Mouse (Mus musculus) erythroblast, adult 5-6 weeks (primary cell): ENCODE data around the gene Zfp277. TPM values are rescaled to one million over a fixed set of nuclear protein-coding genes. Genes with fewer than 3 reads are reported as not detected.

Experiments used
- ATAC-seq: replicated peaks from 2 replicates; pipeline ENCODE4 v1.8.0; 2016; ENCODE audit warnings: moderate number of reproducible peaks, mild to moderate bottlenecking, moderate TSS enrichment, inconsistent platforms; ENCODE audit not compliant: poor library complexity, low FRiP score, severe bottlenecking
- total RNA-seq, 2 experiments: library from RNA; stranded (forward) in 1 of 2; stranded (reverse) in 1 of 2; fragments of 150-400 nt in 1 of 2; fragments of 200-764, 138-1000 nt in 1 of 2; gene quantifications; 2 replicates each; pipeline versions ENCODE4 v1.2.3 to v1.2.4; 2015 to 2017; ENCODE audit warnings: low replicate concordance in 2 of 2

The Zfp277 gene
- total RNA-seq, 2 experiments from 2014 or later = 2.3 to 7.0 TPM

- ATAC-seq = no peak
Measured at GRCm38 (mm10) chr12:40381173-40381801, 64.4 kb downstream of the Zfp277 start.

DNA sequence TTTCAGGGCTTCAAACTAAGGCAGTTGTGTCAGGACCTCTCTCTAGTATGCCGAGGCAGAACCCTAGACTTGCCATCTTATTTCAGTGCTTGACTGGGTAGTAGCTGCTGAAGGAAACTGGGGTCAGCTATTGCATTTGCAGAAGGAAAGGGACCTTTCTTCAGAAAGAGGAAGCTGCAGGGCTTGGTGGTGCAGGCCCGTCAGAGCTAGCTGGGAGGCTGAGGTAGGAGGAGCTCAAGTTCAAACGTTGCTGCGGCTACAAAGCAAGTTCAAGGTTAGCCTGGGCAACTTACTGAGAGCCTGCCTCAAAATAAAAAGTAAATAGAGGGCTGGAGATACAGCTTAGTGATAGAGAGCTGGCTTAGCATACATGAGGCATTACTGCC lies 66.2 kb downstream of the Zfp277 start:
- no peak for ATAC-seq

- no peak for ATAC-seq
Measured at GRCm38 (mm10) chr12:40378621-40379537, 66.8 kb downstream of the Zfp277 start.

DNA sequence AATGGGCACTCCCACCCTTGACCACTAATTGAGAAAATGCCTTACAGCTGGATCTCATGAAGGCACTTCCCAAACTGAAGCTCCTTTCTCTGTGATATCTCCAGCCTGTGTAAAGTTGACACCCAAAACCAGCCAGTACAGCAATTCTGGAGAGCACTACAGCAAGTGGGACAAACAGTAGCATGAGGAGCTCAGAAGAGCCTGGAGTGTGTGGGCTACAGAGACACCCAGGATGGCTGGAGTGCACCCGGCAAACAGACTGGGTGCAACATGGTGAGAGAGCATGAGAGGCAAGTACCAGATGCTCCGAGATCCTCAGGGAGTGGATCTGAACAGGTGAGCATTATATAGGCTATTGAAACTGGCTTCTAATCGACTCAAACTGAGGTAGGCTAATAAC lies 93.8 kb downstream of the Zfp277 start:
- ATAC-seq = no peak

- no peak for ATAC-seq
Measured at GRCm38 (mm10) chr12:40348251-40348650, 97.5 kb downstream of the Zfp277 start.

- no peak for ATAC-seq
Measured at GRCm38 (mm10) chr12:40347060-40347698, 98.5 kb downstream of the Zfp277 start.

GRCm38 (mm10) chr12:40341443-40341842 lies 104.3 kb downstream of the Zfp277 start:
- ATAC-seq = no peak

- ATAC-seq = no peak
Measured at GRCm38 (mm10) chr12:40335303-40335702, 110.4 kb downstream of the Zfp277 start.

DNA sequence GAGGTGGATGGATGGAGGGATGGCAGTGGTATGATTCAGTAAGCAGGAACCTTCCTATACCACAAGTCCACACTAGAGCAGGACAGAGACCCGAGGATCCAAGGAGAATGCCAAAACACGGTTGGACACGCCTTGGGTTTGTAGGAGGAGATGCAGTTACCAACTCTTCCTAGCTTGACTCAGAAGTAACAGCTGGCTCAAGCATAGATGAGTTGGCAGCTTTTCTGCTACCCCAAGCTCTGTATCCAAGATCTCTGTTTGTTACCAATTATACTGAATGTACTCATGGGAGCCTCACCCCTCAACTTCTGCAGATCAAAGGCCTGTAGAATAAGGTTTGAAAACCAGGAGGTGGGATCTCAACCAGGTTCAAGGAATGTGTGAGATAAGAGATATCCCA lies 114.2 kb downstream of the Zfp277 start:
- ATAC-seq = no peak

DNA sequence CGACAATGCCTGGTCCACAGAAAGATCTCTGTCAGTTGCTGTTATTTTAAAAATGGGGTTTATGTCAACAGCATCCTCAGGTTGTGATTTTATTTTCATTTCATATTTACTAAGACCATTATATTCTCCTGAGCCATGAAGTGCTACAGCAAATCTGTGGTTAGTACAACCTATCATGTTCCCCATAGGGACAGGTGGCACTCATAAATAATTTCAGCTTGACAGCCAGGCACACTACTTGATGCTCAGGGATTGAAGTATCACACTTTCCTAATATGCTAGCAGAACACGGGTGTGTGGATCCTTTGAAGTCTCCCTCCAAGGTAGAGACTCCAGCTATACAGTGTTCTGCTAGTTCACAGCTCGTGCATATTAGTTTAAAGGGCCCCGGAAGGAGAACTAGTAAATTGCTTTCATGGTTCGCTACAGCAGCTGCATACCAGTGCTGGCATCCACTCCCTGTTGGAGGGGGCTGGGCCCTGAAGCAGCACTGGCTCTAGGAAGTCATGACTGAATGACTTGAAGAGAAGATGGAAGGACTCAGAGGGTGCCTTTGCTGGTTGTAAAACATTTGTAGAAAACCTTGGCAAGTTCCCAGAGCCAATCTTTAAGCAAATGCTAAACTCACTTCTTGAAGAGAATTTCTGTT lies 118.6 kb downstream of the Zfp277 start:
- no peak for ATAC-seq

DNA sequence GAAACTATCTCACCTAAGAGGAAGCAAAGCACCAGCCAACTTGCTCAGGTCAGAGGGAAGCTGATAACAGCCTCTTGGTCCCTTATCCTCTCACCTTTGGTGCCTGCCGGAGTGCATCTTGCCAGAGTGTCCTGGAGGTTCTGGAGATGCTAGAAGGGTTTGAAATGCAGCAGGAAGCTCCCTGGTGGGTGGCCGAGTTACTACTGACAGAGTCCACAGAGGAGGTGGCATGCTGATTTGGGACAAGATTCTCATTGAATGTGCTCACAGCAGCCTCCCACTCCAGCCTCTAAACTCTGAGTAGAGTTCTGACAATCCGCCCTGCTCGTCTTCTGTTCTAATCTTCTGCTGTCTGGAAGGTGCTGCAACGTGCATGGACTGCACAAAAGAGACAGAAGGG lies 120.1 kb downstream of the Zfp277 start:
- ATAC-seq = no peak

DNA sequence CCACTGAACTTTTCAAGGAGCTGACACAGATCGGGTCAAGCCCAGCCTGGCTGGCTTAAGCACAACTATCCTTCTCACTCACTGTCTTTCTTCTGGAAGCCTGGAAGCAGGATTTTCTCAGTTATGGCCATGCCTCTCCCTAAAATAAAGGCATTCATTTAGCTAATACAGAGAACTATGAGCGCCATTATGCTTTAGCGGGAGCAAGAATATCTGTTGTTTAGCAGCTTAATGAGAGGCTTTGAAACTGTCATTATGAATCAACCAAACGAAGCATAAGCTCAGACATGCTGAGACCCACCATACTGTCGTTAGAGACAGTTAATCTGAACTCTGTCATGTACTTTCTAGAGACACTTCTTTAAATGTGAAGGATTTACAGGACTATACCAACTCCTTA lies 120.9 kb downstream of the Zfp277 start:
- ATAC-seq = no peak

DNA sequence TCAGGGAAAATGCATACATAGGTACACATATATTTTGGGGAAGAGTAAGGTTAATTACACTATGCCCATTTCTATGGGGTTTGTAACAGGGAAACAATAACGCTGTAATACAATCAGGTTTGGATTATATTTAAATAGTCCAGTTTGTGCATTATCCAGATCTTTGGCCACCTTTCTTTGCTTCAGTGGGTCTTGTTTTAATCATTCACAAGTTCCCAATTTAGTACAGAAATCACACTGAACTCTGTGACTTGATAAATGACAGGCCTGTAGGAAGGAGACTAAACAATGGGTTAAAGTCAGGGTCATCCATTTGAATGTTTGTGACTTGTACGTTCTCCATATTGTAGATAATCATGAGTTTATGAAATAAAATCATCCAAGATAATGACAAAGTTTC lies 130.6 kb downstream of the Zfp277 start:
- no peak for ATAC-seq

DNA sequence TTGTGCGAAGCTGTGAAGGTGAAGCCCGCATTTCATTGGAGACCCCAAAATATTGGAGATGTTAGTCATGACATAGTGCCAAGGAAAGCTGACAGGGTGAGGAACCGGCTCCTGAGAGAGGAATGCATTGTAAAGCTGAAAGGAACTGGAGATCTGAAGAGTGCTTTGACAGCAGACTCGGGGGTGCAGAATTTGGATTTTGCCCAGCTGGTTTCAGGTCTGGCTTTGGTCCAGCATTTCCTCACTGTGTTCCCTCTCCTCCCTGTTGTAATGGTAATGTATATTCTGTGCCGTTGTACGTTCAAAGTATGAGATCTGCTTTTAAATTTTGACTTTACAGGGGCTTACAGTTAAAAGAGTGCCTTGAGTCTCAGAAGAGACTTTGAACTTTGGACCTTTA lies 141.7 kb downstream of the Zfp277 start:
- ATAC-seq = no peak

DNA sequence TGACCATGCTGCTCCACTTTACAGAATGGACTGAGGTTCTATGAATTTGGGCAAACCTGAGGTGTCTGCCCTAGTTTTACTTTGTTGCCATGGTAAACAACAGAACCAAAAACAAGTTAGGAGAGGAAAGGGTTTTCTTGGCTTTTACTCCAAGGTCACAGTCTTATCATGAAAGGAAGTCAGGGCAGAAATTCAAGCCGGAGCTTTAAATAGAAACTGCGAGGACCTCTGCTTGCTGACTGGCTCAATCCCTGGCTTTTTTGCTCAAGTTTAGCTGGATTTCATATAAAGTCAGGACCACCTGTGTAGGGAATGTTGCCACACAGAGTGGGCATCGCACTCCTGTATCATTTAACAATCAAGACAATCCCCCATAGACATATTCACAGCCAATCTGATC lies 147.1 kb downstream of the Zfp277 start:
- no peak for ATAC-seq

DNA sequence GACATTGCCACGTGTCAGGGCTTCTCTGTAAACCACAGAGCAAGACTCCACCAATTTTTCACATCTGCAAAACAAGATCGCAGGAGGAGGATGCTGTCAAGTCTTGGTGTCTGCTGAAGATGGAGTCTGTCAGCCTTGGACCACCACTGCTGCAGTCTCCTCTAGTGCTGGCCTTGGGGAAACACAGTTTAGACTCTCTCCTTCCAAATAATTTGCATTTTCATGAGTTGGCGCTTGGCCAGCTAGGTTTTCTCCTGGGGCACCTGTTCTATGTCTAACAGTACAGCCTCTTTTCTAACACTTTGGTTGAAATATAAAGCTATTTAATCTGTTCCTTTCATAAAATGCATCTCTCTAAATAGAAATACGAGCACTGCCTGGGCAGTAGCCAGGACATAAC lies 159.2 kb downstream of the Zfp277 start:
- ATAC-seq = no peak

DNA sequence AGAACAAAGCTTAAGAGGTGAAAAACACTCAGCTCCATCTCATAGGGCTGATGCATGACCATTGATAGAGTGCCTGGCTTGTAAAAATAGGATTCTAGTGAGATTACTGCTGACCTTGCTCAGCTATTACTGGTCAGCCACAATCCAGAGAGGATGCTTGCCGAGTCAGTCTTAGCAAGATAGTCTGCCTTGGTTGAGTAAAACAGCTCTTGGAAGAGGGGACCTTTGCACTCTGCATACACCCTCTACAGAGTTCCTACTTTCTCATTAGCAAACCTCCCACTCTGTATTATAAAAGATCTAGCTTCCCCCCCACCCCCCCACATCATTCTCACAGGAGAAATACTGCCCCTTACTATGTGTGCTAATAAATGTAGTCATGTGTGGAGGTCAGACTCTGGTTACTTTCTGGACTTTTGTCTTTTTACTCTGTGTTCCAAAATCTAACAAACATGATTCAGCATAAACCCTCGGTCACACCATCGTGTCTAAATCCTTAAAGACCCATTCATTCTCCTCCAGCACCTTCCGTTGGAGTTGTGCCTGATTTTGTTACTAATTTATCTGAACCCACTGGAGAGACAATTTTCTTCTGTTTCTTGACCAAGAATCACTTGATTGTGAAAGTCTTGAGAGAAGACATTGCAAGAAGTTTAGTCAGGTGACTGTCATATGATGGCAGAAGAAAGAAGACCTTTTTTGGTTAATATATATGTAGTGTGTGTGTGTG lies 164.9 kb downstream of the Zfp277 start:
- no peak for ATAC-seq

DNA sequence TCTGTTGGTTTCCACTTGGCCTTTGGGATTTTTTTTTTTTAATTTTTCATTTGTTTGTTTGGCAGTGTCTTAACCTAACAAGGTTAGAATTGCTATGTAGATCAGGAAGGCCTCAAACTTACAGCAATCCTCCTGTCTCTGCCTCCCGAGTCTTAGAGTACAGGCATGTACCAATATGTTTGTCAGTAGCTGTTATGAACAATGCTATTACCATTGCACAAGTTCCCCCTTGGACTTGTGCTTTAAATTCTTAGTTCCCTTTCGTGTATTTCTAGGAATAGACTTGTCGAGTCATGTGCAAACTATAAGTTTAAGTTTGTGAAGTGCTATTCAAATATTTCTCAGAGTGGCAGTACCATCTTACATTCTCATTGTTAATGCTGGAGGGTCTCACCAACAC lies 168.1 kb downstream of the Zfp277 start:
- ATAC-seq = no peak

DNA sequence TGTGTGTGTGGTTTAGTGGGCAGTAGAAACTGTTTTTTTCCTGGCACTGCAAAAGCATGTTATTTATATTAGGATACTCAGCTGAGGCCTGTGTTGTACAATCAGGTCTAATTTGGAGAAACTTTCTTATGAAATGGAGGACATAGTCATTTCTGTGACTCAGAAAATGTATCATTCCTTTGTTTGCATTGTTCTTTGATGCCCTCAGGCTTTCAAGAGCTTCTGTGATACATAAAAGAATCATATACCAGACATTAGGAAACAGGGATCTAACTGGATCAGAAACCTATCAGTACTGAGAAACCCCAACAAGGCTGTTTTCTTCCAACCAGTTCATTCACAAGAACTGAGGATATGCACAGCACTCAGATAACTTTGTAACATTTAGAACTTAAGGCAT lies 170.8 kb downstream of the Zfp277 start:
- ATAC-seq = no peak

DNA sequence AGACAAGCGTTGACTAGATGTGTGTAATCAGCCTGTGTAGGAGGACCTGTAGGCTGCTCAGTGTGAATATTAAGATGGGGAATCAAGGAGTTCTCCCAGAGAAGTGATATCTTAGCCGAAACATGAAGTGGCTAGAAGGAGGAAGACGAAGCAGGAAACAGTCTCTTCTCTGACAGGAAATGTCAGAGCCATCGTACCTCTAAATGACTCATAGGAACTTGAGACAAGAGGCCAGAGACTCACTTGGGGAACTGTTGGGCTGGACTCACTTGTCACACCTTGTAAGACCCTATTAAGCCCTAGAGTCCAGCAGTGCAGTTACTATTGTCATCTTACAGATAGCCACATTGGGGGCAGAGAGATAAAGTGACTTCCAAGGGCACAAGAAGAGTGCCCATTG lies 172.4 kb downstream of the Zfp277 start:
- ATAC-seq = no peak
